Mouse (Mus musculus) left cerebral cortex, postnatal 10 days (tissue): ENCODE measurements around the gene Hprt. TPM values are rescaled to one million over a fixed set of nuclear protein-coding genes. Genes with fewer than 3 reads are reported as not detected.
"Not testable (repeated sequence)": the region's sequence is repeated elsewhere in the genome, so short reads cannot be mapped to it uniquely, and the experiment has no call there.

ENCODE experiments used
- DNase-seq, 2 experiments: peaks; one replicate each; pipeline ENCODE4 v3.0.0; 2021 to 2022; ENCODE audit warnings: low spot score in 2 of 2, mixed read lengths in 1 of 2; ENCODE audit errors: extremely low spot score in 1 of 2
- intact Hi-C: fragments of 180-260 bp; cut with DNase I; formaldehyde crosslinking; loops from one replicate; pipeline ENCODE4 v1.15.1; 2025
- total RNA-seq, 2 experiments: library from RNA; stranded (reverse); gene quantifications; 2 replicates each; pipeline ENCODE4 v1.2.3; 2021

Hprt gene
- total RNA-seq, result 100 to 1,000 TPM; 135 to 160 TPM

GRCm38 (mm10) chrX:52987905-52988783, at the start of gene Hprt:
Hprt (plus strand) TSS chrX:52988137.
- DNase-seq, result peak; percentile 68 to 92
- intact Hi-C loops, result no loop called here

GRCm38 (mm10) chrX:52945509-52945908, 42.4 kb upstream of the Hprt start:
- intact Hi-C loops, result no loop called here
- DNase-seq, result no peak

- DNase-seq, result peak in 1 of 2 experiments; percentile 20
- intact Hi-C loops, result no loop called here
Observed at GRCm38 (mm10) chrX:52949713-52950112, 38.2 kb upstream of the Hprt start.

- no peak for DNase-seq
- intact Hi-C loops, result no loop called here
Observed at GRCm38 (mm10) chrX:52956942-52957341, 31.0 kb upstream of the Hprt start.

GRCm38 (mm10) chrX:52961559-52962110, 26.3 kb upstream of the Hprt start:
- intact Hi-C loops, result no loop called here

GRCm38 (mm10) chrX:52965149-52965548, 22.8 kb upstream of the Hprt start:
- DNase-seq, result no peak
- intact Hi-C loops, result no loop called here

More at GRCm38 (mm10) chrX:52961559-52962110, 26.3 kb upstream of the Hprt start:
- DNase-seq, result peak in 1 of 2 experiments; percentile 16

GRCm38 (mm10) chrX:52971211-52972006, 16.5 kb upstream of the Hprt start:
- DNase-seq, result peak in 1 of 2 experiments; percentile 39
- intact Hi-C loops, result no loop called here

- intact Hi-C loops, result no loop called here
- DNase-seq, result no peak
Observed at GRCm38 (mm10) chrX:52972129-52972528, 15.8 kb upstream of the Hprt start.

GRCm38 (mm10) chrX:52972680-52973079, 15.3 kb upstream of the Hprt start:
- intact Hi-C loops, result no loop called here
- no peak for DNase-seq

- no peak for DNase-seq
Observed at GRCm38 (mm10) chrX:52978576-52978975, 9.4 kb upstream of the Hprt start.

GRCm38 (mm10) chrX:52981378-52981777, 6.6 kb upstream of the Hprt start:
- intact Hi-C loops, result no loop called here

More at GRCm38 (mm10) chrX:52978576-52978975, 9.4 kb upstream of the Hprt start:
- intact Hi-C loops, result no loop called here

GRCm38 (mm10) chrX:52994726-52995125, 6.8 kb downstream of the Hprt start:
- intact Hi-C loops, DNase-seq: not testable (repeated sequence)

More at GRCm38 (mm10) chrX:52981378-52981777, 6.6 kb upstream of the Hprt start:
- no peak for DNase-seq

- DNase-seq, intact Hi-C loops: not testable (repeated sequence)
Observed at GRCm38 (mm10) chrX:53004887-53005286, 16.9 kb downstream of the Hprt start.

GRCm38 (mm10) chrX:53006062-53006461, 18.1 kb downstream of the Hprt start:
- peak in 1 of 2 experiments; percentile 41 for DNase-seq
- intact Hi-C loops, result no loop called here

GRCm38 (mm10) chrX:53015549-53015948, 27.6 kb downstream of the Hprt start:
- intact Hi-C loops, result no loop called here
- DNase-seq, result no peak

- DNase-seq, result no peak
- intact Hi-C loops, result loop anchor here (10.0 kb wide), 1 partner anchor 212 kb away; no protein-coding TSS in a partner anchor
Observed at GRCm38 (mm10) chrX:53023021-53023420, 35.1 kb downstream of the Hprt start.

- peak in 1 of 2 experiments; percentile 19 for DNase-seq
- intact Hi-C loops, result loop anchor here (10.0 kb wide), 1 partner anchor 211 kb away; no protein-coding TSS in a partner anchor
Observed at GRCm38 (mm10) chrX:53024268-53024667, 36.3 kb downstream of the Hprt start.

- DNase-seq, result no peak
- intact Hi-C loops, result loop anchor here (10.0 kb wide), 1 partner anchor 209 kb away; no protein-coding TSS in a partner anchor
Observed at GRCm38 (mm10) chrX:53025471-53026223, 37.7 kb downstream of the Hprt start.
